Comparison of ENCODE assay signal across 19 mouse cellular contexts in genomic region chr3:37365144-37365543, GRCm38 (mm10). TPM values are rescaled to one million over a fixed set of nuclear protein-coding genes. Genes with fewer than 3 reads are reported as not detected.
"Had no signal": no experiment of that assay in that cellular context is flagged by ENCODE, and none has a peak within 500 bp of the region (broad histone marks: within the 10 kb centered on the region; RNA-seq: fewer than 3 reads in every experiment).

No protein-coding gene starts in this region.

- H3K36me3 ChIP-seq: limb, embryonic 13.5 days; midbrain, embryonic 10.5 days; neural tube, embryonic 15.5 days; stomach, embryonic 15.5 days had no signal

- H3K27me3 ChIP-seq: limb, embryonic 13.5 days; neural tube, embryonic 15.5 days; stomach, embryonic 15.5 days had no signal

- H3K9ac ChIP-seq: limb, embryonic 13.5 days; liver, embryonic 14.5 days; neural tube, embryonic 15.5 days; stomach, embryonic 15.5 days had no signal

- H3K4me1 ChIP-seq: midbrain, embryonic 10.5 days; neural tube, embryonic 15.5 days; stomach, embryonic 15.5 days had no signal

- DNase-seq: kidney, adult 18-20 months; kidney, postnatal 10 days; kidney, postnatal 4 days; left cerebral cortex, postnatal 4 days; lung, adult 18-20 months; lung, postnatal 10 days; midbrain, embryonic 14.5 days; right cerebral cortex, postnatal 4 days; spleen, adult 18-20 months; thymus, adult 2 months; thymus, postnatal 25 days had no signal

- H3K4me2 ChIP-seq: limb, embryonic 13.5 days; neural tube, embryonic 15.5 days; stomach, embryonic 15.5 days had no signal

- H3K4me3 ChIP-seq: layer of hippocampus, adult 2 months; limb, embryonic 13.5 days; midbrain, embryonic 10.5 days; myocyte; neural tube, embryonic 15.5 days; stomach, embryonic 15.5 days had no signal

- H3K9me3 ChIP-seq: limb, embryonic 13.5 days; midbrain, embryonic 10.5 days; neural tube, embryonic 15.5 days; stomach, embryonic 15.5 days had no signal

- H3K27ac ChIP-seq: layer of hippocampus, adult 2 months; limb, embryonic 13.5 days; liver, embryonic 14.5 days; midbrain, embryonic 10.5 days; neural tube, embryonic 15.5 days; stomach, embryonic 15.5 days had no signal

RNA-seq across cellular contexts. Expression of gene Cetn4, which starts 52.6 kb away (rescaled TPM):
- polyA plus RNA-seq: liver, adult 2 months had no signal
